Mouse (Mus musculus): Measurements from ENCODE around the gene Scube1.

Gene Scube1

GRCm38 (mm10) chr15:83664722-83665121 lies 60.1 kb downstream of the Scube1 start:
- DNase-seq: peak; percentile 54 to 69

GRCm38 (mm10) chr15:83663066-83663465 lies 61.8 kb downstream of the Scube1 start:
- DNase-seq: no peak

- DNase-seq: no peak
Observed at GRCm38 (mm10) chr15:83662106-83662505, 62.7 kb downstream of the Scube1 start.

DNA sequence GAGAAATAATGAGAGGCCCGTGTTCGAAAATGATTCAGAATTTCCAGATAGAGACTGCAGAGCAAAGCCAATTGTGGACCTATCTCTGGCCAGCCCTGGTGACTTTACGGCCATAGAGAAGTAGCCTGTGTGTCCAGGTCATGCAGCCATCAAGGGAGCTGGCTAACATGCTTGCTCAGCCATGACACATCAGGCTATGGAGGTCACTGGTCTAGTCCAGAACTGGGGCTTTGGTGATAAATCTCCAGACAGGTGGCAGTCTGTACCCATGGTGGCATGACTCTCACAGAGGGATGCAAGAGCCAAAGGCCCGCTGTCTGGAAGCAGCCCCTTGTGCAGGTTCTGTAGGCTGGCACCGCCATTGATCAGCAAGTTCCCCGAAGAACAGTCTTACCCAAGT lies 82.3 kb downstream of the Scube1 start:
- no peak for DNase-seq

- DNase-seq: no peak
Observed at GRCm38 (mm10) chr15:83640208-83640607, 84.6 kb downstream of the Scube1 start.

DNA sequence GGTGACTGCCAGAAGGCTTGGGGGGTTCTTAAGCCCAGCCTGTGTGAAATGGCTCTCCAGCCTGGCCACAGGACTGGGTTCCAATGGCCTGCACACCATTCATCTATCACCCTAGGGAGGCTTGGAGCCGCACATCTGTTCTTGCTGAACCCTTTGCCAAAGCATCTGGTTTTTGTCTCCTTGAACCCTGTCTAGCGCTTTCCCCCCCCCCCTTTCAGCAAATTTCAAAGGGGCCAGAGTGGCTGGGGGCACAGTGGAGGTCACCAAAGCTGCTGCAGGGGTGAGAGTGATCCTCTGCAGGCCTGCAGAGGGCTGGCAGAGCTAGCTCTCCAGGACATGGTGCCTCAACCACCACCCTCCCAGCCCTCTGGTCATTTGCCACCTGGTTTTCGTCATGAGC lies 85.7 kb downstream of the Scube1 start:
- DNase-seq: peak in 1 of 2 experiments; percentile 10

DNA sequence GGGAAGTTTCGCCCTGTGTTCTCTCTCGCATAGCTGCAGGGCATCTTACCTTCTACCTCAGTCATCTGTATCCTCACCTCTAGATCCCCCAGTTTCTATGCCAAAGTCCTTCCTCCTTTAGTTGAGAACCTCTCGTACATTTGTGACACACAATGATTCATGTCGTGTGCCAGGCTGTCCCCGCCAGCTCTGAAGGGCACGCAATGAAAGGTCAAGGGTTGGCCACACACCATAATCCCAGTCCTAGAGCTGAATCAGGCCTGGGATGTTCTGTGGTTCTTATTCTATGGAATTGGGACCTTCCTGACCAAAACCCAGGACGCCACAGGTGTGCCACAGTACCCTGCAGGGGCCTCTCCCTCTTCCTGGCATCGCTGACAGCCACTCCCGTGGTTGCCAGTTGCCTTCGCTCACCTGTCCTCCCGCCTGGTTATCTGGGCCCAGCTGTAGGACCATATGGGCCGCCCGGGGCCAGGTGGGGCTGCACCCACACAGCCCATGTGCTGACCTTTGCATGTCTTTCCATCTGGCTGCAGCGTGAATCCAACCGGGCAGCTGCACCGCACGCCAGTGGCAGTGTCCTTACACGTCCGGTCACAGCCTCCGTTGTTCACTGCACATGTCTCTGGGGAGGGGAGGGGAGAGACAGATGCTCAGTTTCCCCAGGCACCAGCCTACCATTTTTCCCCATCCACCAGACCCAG lies 86.5 kb downstream of the Scube1 start:
- peak in 1 of 2 experiments; percentile 13 for DNase-seq

DNA sequence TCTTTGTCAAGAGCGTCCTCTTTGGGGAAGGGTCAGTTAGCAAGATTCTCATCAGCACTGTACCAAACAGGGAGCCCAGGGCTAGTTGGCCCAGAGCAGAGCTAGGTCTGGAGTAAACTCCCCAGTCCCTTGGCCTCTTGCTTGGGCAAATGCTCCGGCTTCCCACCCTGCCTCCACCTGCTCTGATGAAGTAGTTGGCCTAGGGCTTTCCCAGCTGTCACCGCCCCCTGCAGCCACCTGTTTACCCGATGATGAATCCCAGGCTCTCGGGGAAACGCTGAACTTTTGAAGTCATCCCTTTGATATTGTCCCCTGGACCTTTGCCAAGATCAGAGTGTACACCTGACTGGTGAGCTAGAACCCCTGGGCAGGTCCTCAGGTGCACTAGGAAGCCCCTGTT lies 88.1 kb downstream of the Scube1 start:
- DNase-seq: no peak

DNA sequence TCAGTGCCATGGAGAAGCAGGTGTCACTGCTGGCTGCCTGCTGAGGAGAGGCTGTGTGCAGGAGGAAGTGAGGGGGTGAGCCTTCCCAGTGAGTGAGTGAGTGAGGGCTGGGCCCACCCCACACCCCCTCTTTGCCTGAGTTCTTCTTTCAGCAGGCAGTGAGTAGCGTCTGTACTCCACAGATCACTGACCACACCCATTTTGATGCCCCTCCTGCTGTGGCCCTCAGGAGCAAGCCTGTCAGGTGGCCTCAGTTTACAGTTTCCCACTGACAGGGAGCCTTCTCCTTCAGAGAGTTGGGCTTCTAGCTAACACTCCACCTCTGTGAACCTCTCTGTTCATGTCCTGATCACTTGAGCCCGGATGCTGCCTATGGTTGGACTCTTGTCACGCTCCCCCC lies 89.6 kb downstream of the Scube1 start:
- no peak for DNase-seq

GRCm38 (mm10) chr15:83634076-83634475 lies 90.7 kb downstream of the Scube1 start:
- DNase-seq: peak in 1 of 2 experiments; percentile 12

DNA sequence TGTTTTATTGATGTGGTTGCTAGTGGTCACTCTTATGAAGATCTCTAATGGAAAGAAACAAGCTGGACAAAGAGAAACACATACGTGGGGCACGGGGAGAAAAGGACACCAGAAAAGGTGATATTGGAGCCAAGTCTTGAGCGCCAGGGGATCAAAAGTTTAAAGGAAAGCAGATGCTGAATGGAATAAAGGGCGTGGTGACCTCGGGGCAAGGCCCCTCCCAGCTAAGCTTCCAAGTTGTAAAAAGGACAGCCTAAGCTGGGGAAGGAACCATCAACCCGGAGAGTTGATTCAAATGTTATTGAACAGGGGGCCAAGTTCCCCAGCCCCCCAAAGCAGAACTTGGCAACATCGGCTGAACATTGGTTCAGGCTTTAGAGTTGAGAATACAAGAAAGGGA lies 93.8 kb downstream of the Scube1 start:
- no peak for DNase-seq

DNA sequence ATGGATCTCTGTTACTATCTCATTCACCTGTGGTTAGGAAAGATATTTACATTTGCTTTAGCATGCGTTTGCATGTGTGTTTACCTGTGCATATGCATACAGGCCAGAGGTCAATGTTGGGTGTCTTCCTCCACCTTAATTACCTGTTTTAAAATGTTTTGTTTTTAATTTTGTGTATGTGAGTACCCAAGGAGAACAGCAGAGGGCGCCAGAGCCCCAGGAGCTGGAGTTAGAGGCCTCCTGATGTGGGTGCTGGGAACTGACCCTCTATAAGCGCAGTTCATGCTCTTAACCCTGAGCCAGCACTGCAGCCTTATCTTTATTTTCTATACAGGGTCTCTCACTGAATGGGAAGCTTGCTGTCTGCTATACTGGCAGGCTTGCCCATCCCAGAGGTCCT lies 95.1 kb downstream of the Scube1 start:
- no peak for DNase-seq

DNA sequence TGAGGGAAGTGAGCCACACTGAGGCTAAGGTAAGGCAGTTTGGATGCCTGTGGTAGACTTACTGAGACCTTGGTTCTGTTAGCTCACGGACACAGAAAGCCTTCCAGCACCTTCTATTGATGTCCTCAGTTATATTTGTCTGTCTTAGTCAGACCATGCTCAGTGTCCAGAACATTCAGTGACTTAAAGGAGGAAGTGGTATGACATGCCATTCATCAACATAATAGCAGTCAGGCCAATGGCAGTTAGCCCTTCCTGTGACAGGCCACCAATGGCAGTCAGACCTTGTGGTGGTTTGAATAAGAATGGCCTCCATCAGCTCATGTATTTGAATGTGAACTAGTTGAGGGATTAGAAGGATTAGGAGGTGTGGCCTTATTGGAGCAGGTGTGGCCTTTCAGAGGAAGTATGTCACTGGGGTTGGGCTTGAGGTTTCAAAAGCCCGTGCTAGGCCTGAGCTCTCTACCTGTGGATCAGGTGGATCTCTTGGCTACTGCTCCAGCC lies 98.6 kb downstream of the Scube1 start:
- DNase-seq: no peak

GRCm38 (mm10) chr15:83615245-83615644 lies 109.6 kb downstream of the Scube1 start:
- no peak for DNase-seq

GRCm38 (mm10) chr15:83607115-83607802 lies 117.6 kb downstream of the Scube1 start:
- DNase-seq: peak; percentile 79 to 84

DNA sequence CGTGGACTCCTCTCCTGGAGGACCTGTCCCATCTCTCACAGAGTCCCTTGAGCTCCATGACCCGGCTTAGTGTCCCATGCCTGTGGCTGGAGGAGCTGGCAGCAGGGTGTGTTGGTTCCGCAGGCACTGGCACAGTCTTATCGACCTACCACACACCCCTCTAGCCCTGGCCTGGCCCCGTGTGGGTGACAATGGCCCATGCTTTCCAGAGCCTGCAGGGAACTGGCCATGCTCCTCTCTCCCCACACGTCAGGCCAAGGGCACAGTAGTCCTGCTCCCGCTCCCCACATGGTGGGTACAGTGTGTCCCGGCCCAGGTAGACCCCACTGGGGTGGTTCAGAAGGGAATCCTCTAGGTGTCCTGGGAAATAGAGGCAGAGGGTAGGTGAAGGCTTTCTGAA lies 118.1 kb downstream of the Scube1 start:
- DNase-seq: no peak

- peak in 1 of 2 experiments; percentile 50 for DNase-seq
Observed at GRCm38 (mm10) chr15:83606216-83606615, 118.6 kb downstream of the Scube1 start.

DNA sequence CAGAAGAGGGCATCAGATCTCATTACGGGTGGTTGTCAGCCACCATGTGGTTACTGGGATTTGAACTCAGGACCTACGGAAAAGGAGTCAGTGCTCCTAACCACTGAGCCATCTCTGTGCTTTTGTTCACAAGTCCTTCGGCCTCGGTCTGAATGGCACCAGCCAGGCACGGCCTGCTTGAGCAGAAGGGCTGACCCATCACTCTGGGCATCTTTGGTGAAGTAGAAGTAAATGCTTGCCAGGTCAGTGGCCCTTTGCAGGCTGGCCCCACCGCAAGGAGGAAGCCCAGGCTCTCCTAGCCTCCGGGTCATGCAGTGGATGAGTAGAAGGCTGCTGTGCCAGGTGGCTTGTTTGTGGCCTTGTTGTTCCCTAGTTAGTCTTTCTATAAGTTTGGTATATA lies 121.4 kb downstream of the Scube1 start:
- no peak for DNase-seq

DNA sequence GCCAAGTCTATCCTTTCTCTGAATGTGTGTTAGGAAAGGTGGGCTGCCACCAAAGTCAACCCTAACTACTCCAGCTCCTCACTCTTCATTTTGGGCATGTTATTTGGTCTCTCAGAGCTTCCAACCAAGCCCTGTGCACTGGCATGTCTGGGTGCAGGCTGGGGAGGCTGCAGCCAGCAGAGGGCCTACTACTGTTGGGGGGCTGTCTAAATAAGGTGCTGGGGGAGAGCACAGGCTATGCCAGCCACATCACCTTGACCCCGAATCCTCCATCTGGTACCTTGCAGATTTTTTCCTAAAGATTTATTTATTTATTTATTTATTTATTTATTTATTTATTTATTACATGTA lies 121.8 kb downstream of the Scube1 start:
- no peak for DNase-seq

GRCm38 (mm10) chr15:83602372-83603045 lies 122.3 kb downstream of the Scube1 start:
- DNase-seq: peak; percentile 22 to 58

DNA sequence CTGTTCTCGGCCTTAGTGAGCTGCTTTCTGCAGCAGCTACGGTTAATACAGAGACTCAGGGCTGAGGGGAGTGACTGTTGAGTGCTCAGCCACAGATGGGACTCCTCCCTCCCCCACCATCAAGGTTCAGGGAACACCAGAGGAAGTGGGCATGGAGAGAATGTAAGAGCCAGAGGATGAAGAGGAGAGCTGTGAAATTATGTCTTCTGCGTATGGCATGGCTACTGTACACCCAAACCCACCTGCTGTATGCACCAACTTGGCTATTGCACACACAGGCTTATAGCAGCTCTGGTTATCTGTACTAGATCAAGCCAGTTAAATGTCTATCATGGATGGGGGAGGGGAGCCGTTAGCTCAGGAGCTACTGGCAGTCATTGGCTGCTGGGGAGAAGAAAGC lies 123.6 kb downstream of the Scube1 start:
- no peak for DNase-seq

DNA sequence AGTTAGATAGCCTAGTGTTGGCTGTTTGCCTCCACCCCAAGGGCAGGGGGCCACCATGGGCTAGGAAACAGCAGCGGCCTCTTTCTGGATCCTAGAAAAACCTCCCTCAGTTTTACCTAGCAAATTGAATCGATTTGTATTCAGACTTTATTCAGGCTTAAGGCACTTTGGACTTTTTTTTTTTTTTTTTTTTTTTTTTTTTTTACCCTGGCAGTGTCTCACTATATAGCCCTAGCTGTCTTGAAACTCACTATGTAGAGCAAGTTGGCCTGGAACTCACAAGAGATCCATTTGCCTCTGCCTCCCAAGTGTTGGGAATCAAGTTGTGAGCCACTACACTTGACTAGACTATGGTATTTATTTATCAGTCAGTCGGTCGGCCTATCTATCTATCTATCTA lies 128.0 kb downstream of the Scube1 start:
- no peak for DNase-seq

DNA sequence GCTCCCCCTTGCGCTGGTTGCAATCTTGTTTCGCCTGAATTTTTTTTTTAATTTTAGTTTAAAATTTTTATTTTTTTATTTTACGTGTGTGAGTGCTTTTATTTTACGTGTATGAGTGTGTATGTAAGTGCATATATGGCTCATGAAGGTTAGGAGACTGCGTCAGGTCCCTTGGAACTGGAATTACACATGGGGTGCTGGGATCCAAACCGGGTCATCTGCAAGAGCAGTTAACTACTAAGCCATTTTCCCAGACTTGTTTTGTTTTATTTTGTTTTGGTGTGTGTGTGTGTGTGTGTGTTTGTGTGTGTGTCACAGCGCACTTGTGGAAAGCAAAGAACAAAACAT lies 129.5 kb downstream of the Scube1 start:
- no peak for DNase-seq

Data from kidney, postnatal 4 days (tissue).